Mouse (Mus musculus) MEL (cell line): ENCODE measurements around the gene Mgl2.

Experiments used
- BHLHE40 ChIP-seq: IDR thresholded peaks from 2 replicates; pipeline ENCODE4 v1.6.1; 2012; ENCODE audit warnings: low read depth, mild to moderate bottlenecking, inconsistent platforms, low read length, improper control_type of control experiment, borderline replicate concordance
- CHD1 ChIP-seq: IDR thresholded peaks from 2 replicates; pipeline ENCODE4 v1.6.1; 2012; ENCODE audit warnings: low read depth, mild to moderate bottlenecking, inconsistent platforms, low read length, improper control_type of control experiment
- CHD2 ChIP-seq: IDR thresholded peaks from 2 replicates; pipeline ENCODE4 v1.6.1; 2011; ENCODE audit warnings: low read length, improper control_type of control experiment
- CTCF ChIP-seq, 3 experiments: IDR thresholded peaks in 2 of 3; conservative IDR thresholded peaks in 1 of 3; 2 replicates each; pipeline ENCODE4 v1.5.1; 2011 to 2012; ENCODE audit warnings: low read length in 3 of 3, low read depth in 2 of 3, mild to moderate bottlenecking in 2 of 3, improper control_type of control experiment in 1 of 3, inconsistent platforms in 1 of 3, mixed read lengths in 1 of 3, moderate library complexity in 1 of 3; ENCODE audit not compliant: control insufficient read depth in 1 of 3, insufficient read depth in 1 of 3, poor library complexity in 1 of 3, severe bottlenecking in 1 of 3
- E2F4 ChIP-seq: IDR thresholded peaks from 2 replicates; pipeline ENCODE4 v1.6.1; 2011; ENCODE audit warnings: low read depth, low read length, improper control_type of control experiment, borderline replicate concordance
- GATA1 ChIP-seq: IDR thresholded peaks from 2 replicates; pipeline ENCODE4 v1.6.1; 2011; ENCODE audit warnings: low read depth, low read length, improper control_type of control experiment
- MAZ ChIP-seq: IDR thresholded peaks from 2 replicates; pipeline ENCODE4 v1.6.1; 2012; ENCODE audit warnings: low read depth, mild to moderate bottlenecking, inconsistent platforms, low read length, improper control_type of control experiment
- MEF2A ChIP-seq: IDR thresholded peaks from 2 replicates; pipeline ENCODE4 v1.6.1; 2014; ENCODE audit warnings: low read depth, mild to moderate bottlenecking, inconsistent platforms, low read length, improper control_type of control experiment; ENCODE audit not compliant: poor library complexity, insufficient replicate concordance, severe bottlenecking; ENCODE audit errors: extremely low read depth
- POLR2A ChIP-seq, 2 experiments: IDR thresholded peaks; 2 replicates each; pipeline ENCODE4 v1.6.1; 2011 to 2012; ENCODE audit warnings: low read length in 2 of 2, mild to moderate bottlenecking in 2 of 2, control low read depth in 1 of 2, improper control_type of control experiment in 1 of 2, low read depth in 1 of 2, moderate library complexity in 1 of 2; ENCODE audit not compliant: control insufficient read depth in 1 of 2, insufficient read depth in 1 of 2, poor library complexity in 1 of 2
- TBP ChIP-seq: IDR thresholded peaks from 2 replicates; pipeline ENCODE4 v1.8.0; 2011; ENCODE audit warnings: low read depth, low read length, improper control_type of control experiment
- ZNF384 ChIP-seq: IDR thresholded peaks from 2 replicates; pipeline ENCODE4 v1.6.1; 2012; ENCODE audit warnings: low read depth, mild to moderate bottlenecking, inconsistent platforms, low read length, improper control_type of control experiment

GRCm38 (mm10) chr11:70179401-70179800 lies 49.3 kb downstream of the Mgl2 start:
- TF ChIP-seq MAZ (no peak), POLR2A (IDR thresholded peaks at IDR 0.05; ENCODE audit: control insufficient read depth in 1 of 2, insufficient read depth in 1 of 2, low read depth in 1 of 2, low read length in 2 of 2, poor library complexity in 1 of 2) (no peak), ZNF384 (no peak), CHD1 (no peak), CTCF (IDR thresholded peaks at IDR 0.05 in 2 of 3, conservative IDR thresholded peaks at IDR 0.05 in 1 of 3; ENCODE audit: control insufficient read depth in 1 of 3, insufficient read depth in 1 of 3, low read depth in 2 of 3, low read length in 3 of 3, poor library complexity in 1 of 3, severe bottlenecking in 1 of 3) (peak; percentile 24 to 68 (median 55); a peak in 5 of 6 replicates), BHLHE40 (no peak), CHD2 (no peak), TBP (no peak), E2F4 (no peak), MEF2A (no peak), GATA1 (no peak)
